Mouse (Mus musculus) frontal cortex, adult (tissue): ENCODE results near the gene Ahrr.

Source experiments
- ATAC-seq: cut with Nextera tagmentation; 2 replicates; pipeline ENCODE4 v1.9.2; 2017; ENCODE audit warnings: mild to moderate bottlenecking, moderate library complexity, mixed read lengths; ENCODE audit not compliant: low TSS enrichment

Gene Ahrr

GRCm38 (mm10) chr13:74245214-74245898, 46.8 kb downstream of the Ahrr start:
- ATAC-seq = peak; percentile 93

GRCm38 (mm10) chr13:74237574-74237973, 54.6 kb downstream of the Ahrr start:
- no peak for ATAC-seq

- ATAC-seq = no peak
Measured at GRCm38 (mm10) chr13:74220659-74221058, 71.5 kb downstream of the Ahrr start.

GRCm38 (mm10) chr13:74218441-74218840, 73.7 kb downstream of the Ahrr start:
- no peak for ATAC-seq

- peak; percentile 54 for ATAC-seq
Measured at GRCm38 (mm10) chr13:74208986-74209345, 83.2 kb downstream of the Ahrr start.

- ATAC-seq = peak; percentile 99
Measured at GRCm38 (mm10) chr13:74208317-74208985, 83.7 kb downstream of the Ahrr start, which contains the start of gene Exoc3. Exoc3 (minus strand) TSS chr13:74208732.

- no peak for ATAC-seq
Measured at GRCm38 (mm10) chr13:74196451-74196850, 95.7 kb downstream of the Ahrr start.

- ATAC-seq = peak; percentile 65; the same call in 1 of the 2 replicates
Measured at GRCm38 (mm10) chr13:74192613-74193012, 99.5 kb downstream of the Ahrr start.

- peak; percentile 96 for ATAC-seq
Measured at GRCm38 (mm10) chr13:74183011-74183695, 109.0 kb downstream of the Ahrr start.

GRCm38 (mm10) chr13:74172036-74172435, 120.1 kb downstream of the Ahrr start:
- no peak for ATAC-seq

GRCm38 (mm10) chr13:74169446-74170164, 122.5 kb downstream of the Ahrr start:
- ATAC-seq = peak; percentile 82

- ATAC-seq = no peak
Measured at GRCm38 (mm10) chr13:74167492-74167891, 124.6 kb downstream of the Ahrr start.

GRCm38 (mm10) chr13:74167057-74167413, 125.1 kb downstream of the Ahrr start:
- ATAC-seq = 0 out of 2 replicates have a peak, but pooled peaks have one; percentile 5

- peak; percentile 39 for ATAC-seq
Measured at GRCm38 (mm10) chr13:74166348-74167056, 125.6 kb downstream of the Ahrr start.
